Mouse (Mus musculus): ENCODE measurements around the gene Tmem87b. TPM values are rescaled to one million over a fixed set of nuclear protein-coding genes. Genes with fewer than 3 reads are reported as not detected.

Gene Tmem87b
- polyA plus RNA-seq, 1 experiment from 2014 or later = 36.3 TPM

GRCm38 (mm10) chr2:128903661-128904060 is 85.7 kb downstream of the Tmem87b start:
- H3K9ac ChIP-seq = no peak overlapping the region
- WGBS = 89% methylated on average over 3 of the region's 3 CpGs
- no peak overlapping the region for H3K4me3 ChIP-seq
- H3K9me3 ChIP-seq = peaks cover 6% of the 10 kb centered on the region; the same call in 1 of the 2 replicates
- no peak for ATAC-seq (ENCODE audit: low FRiP score)
- no peaks in the 10 kb centered on the region for H3K36me3 ChIP-seq
- H3K4me2 ChIP-seq = no peak overlapping the region
- H3K4me1 ChIP-seq (replicated peaks) = no peaks in the 10 kb centered on the region
- no peaks in the 10 kb centered on the region for H3K27me3 ChIP-seq
- no peak overlapping the region for H3K27ac ChIP-seq

Other genes starting within 250 kb of the Tmem87b start
- not detected in 2 replicates for gene Spdye4c, start 226.9 kb upstream of the Tmem87b start, polyA plus RNA-seq (2015; fragmentation: Nextera tagmentation; extraction: Ambion mirVana)
- gene Anapc1, start 130.7 kb upstream of the Tmem87b start, polyA plus RNA-seq (2015; fragmentation: Nextera tagmentation; extraction: Ambion mirVana) = 44.3 and 45.4 TPM in 2 replicates
- gene Mertk, start 119.2 kb upstream of the Tmem87b start, polyA plus RNA-seq (2015; fragmentation: Nextera tagmentation; extraction: Ambion mirVana) = 2.0 and 2.1 TPM in 2 replicates
- gene Fbln7, start 44.9 kb downstream of the Tmem87b start, polyA plus RNA-seq (2015; fragmentation: Nextera tagmentation; extraction: Ambion mirVana) = 1.2 and 1.8 TPM in 2 replicates
- 11.2 and 11.9 TPM in 2 replicates for gene Zc3h8, start 126.0 kb downstream of the Tmem87b start, polyA plus RNA-seq (2015; fragmentation: Nextera tagmentation; extraction: Ambion mirVana)
- gene Zc3h6, start 149.3 kb downstream of the Tmem87b start, polyA plus RNA-seq (2015; fragmentation: Nextera tagmentation; extraction: Ambion mirVana) = 3.5 and 3.8 TPM in 2 replicates
- gene Gm10762, start 149.6 kb downstream of the Tmem87b start, polyA plus RNA-seq (2015; fragmentation: Nextera tagmentation; extraction: Ambion mirVana) = 22.6 and 23.7 TPM in 2 replicates
- 0.67 and 0.77 TPM in 2 replicates for gene Vinac1, start 230.1 kb downstream of the Tmem87b start, polyA plus RNA-seq (2015; fragmentation: Nextera tagmentation; extraction: Ambion mirVana)
- 33.0 and 33.8 TPM in 2 replicates for gene Ttl, start 247.8 kb downstream of the Tmem87b start, polyA plus RNA-seq (2015; fragmentation: Nextera tagmentation; extraction: Ambion mirVana)